Mouse (Mus musculus) limb, embryonic 14.5 days (tissue): ENCODE measurements around the gene Axin1. TPM values are rescaled to one million over a fixed set of nuclear protein-coding genes. Genes with fewer than 3 reads are reported as not detected.

Experiments
- ATAC-seq: fragments of 200-750 bp; cut with Nextera tagmentation; 2 replicates; pipeline ENCODE4 v1.8.0; 2017; ENCODE audit warnings: low read depth, moderate number of reproducible peaks, moderate TSS enrichment; ENCODE audit not compliant: low FRiP score
- DNase-seq: peaks from one replicate; pipeline ENCODE4 v3.0.0-alpha.2; 2015; ENCODE audit warnings: low spot score
- H3K27ac ChIP-seq: fragments of 300-500 bp; sonication (generic); replicated peaks from 2 replicates; pipeline ENCODE4 v1.5.1; 2014; ENCODE audit warnings: low read depth, mild to moderate bottlenecking, low read length, moderate library complexity, mixed read lengths
- H3K27me3 ChIP-seq: fragments of 300-500 bp; sonication (generic); 2 replicates; pipeline ENCODE4 v1.6.1; 2014; ENCODE audit warnings: low read length, mixed read lengths; ENCODE audit not compliant: control insufficient read depth, insufficient read depth
- H3K36me3 ChIP-seq: fragments of 300-500 bp; sonication (generic); 2 replicates; pipeline ENCODE4 v1.6.1; 2014; ENCODE audit warnings: mild to moderate bottlenecking, low read length, moderate library complexity, mixed read lengths; ENCODE audit not compliant: control insufficient read depth, insufficient read depth
- H3K4me1 ChIP-seq: fragments of 300-500 bp; sonication (generic); 2 replicates; pipeline ENCODE4 v1.6.1; 2014; ENCODE audit warnings: antibody characterized with exemption, low read length, mixed read lengths; ENCODE audit not compliant: control insufficient read depth, insufficient read depth
- H3K4me2 ChIP-seq: fragments of 300-500 bp; sonication (generic); replicated peaks from 2 replicates; pipeline ENCODE4 v1.6.1; 2014; ENCODE audit warnings: low read depth, mild to moderate bottlenecking, low read length, moderate library complexity; ENCODE audit not compliant: severe bottlenecking
- H3K4me3 ChIP-seq: fragments of 300-500 bp; sonication (generic); replicated peaks from 2 replicates; pipeline ENCODE4 v1.5.1; 2014; ENCODE audit warnings: low read length
- H3K9ac ChIP-seq: fragments of 300-500 bp; sonication (generic); 2 replicates; pipeline ENCODE4 v1.6.1; 2014; ENCODE audit warnings: mild to moderate bottlenecking, low read depth, low read length, moderate library complexity; ENCODE audit not compliant: severe bottlenecking
- H3K9me3 ChIP-seq: fragments of 300-500 bp; sonication (generic); 2 replicates; pipeline ENCODE4 v1.6.1; 2016; ENCODE audit warnings: low read length; ENCODE audit not compliant: control insufficient read depth
- POLR2A ChIP-seq: fragments of 200-500 bp; IDR thresholded peaks from 2 replicates; pipeline ENCODE4 v1.8.0; 2012; ENCODE audit warnings: inconsistent platforms, mild to moderate bottlenecking, moderate library complexity, borderline replicate concordance; ENCODE audit not compliant: insufficient read depth, insufficient read length; ENCODE audit errors: extremely low read depth
- WGBS: fragments of 180-500 bp; shearing (Covaris S2); extraction: QIAGEN DNeasy Blood & Tissue Kit; methylation state at CpG from one replicate; pipeline ENCODE4 v1.1.7; 2014; 5-methylcytosine and 5-hydroxymethylcytosine counted together
- polyA plus RNA-seq, 2 experiments: library from polyadenylated mRNA; depleted of rRNA in 1 of 2; stranded (reverse) in 1 of 2; unstranded in 1 of 2; fragments of >200 nt; fragmentation: Nextera tagmentation in 1 of 2; extraction: Ambion mirVana in 1 of 2; gene quantifications; 2 replicates each; pipeline versions ENCODE4 v1.2.1 to v1.2.3; 2012 to 2014

The Axin1 gene
- polyA plus RNA-seq, 2 experiments: 22.3 to 36.1 TPM

DNA sequence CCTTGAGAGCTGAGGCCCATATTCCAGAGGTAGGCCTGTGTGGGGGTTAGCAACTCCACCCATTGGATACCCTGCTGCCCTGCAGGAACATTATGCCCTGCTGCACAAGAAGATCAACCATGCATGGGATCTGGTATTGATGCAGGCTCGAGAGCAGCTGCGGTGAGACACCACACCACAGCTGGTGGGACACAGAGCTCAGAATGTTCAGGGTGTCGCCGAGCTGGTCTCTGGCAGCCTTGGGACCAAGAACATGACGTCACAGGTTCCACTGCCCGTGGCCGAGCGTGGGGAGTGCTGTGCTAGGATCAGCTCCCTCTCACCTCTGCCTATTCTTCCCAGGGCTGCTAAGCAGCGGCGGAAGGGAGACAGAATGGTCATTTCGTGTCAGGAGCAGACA, 66.3 kb downstream of the Axin1 start:
- Histone ChIP-seq H3K4me2 (no peak overlapping the region), H3K9me3 (no peaks in the 10 kb centered on the region), H3K36me3 (no peaks in the 10 kb centered on the region), H3K4me1 (peaks cover 17% of the 10 kb centered on the region), H3K4me3 (no peak overlapping the region), H3K27ac (no peak overlapping the region), H3K27me3 (peaks cover 34% of the 10 kb centered on the region), H3K9ac (no peak overlapping the region)
- ATAC-seq: no peak
- WGBS: 31% methylated on average over 11 of the region's 11 CpGs
- DNase-seq: no peak
- no peak for TF ChIP-seq POLR2A

- no peaks in the 10 kb centered on the region for H3K9me3 ChIP-seq
- H3K27ac ChIP-seq: no peak overlapping the region
- H3K36me3 ChIP-seq: no peaks in the 10 kb centered on the region
- TF ChIP-seq POLR2A: no peak
- H3K4me2 ChIP-seq: no peak overlapping the region
- 42% methylated on average over 1 of the region's 1 CpGs for WGBS
- peaks cover 14% of the 10 kb centered on the region; the same call in 1 of the 2 replicates for H3K4me1 ChIP-seq
- DNase-seq (no peak), ATAC-seq (no peak)
- no peak overlapping the region for H3K9ac ChIP-seq
- H3K4me3 ChIP-seq: no peak overlapping the region
- H3K27me3 ChIP-seq: peaks cover 19% of the 10 kb centered on the region
Measured at GRCm38 (mm10) chr17:26206392-26206791, 67.9 kb downstream of the Axin1 start.

- H3K4me1 ChIP-seq: peaks cover 13% of the 10 kb centered on the region; the same call in 1 of the 2 replicates
- H3K9ac ChIP-seq: no peak within 1 kb of the TSS
- no peaks in the 10 kb centered on the region for H3K36me3 ChIP-seq
- no peak within 1 kb of the TSS for H3K27ac ChIP-seq
- H3K4me2 ChIP-seq: no peak within 1 kb of the TSS
- no peak within 1 kb of the TSS for H3K4me3 ChIP-seq
- peaks cover 6% of the 10 kb centered on the region; the same call in 1 of the 2 replicates for H3K27me3 ChIP-seq
- no peaks in the 10 kb centered on the region for H3K9me3 ChIP-seq
- TF ChIP-seq POLR2A: no peak
- WGBS: 89% methylated on average over 12 of the region's 12 CpGs
- DNase-seq (no peak), ATAC-seq (no peak)
Measured at GRCm38 (mm10) chr17:26207686-26208085, 69.2 kb downstream of the Axin1 start, which contains the start of gene Arhgdig. Gene Arhgdig, minus strand, starts transcription at chr17:26207786.

GRCm38 (mm10) chr17:26212241-26212640, 73.8 kb downstream of the Axin1 start:
- H3K4me1 ChIP-seq: no peaks in the 10 kb centered on the region
- WGBS: 71% methylated on average over 7 of the region's 7 CpGs
- no peak overlapping the region for H3K4me3 ChIP-seq
- no peak overlapping the region for H3K27ac ChIP-seq
- H3K9me3 ChIP-seq: no peaks in the 10 kb centered on the region
- no peak for DNase-seq
- H3K36me3 ChIP-seq: peaks cover 30% of the 10 kb centered on the region
- no peak overlapping the region for H3K4me2 ChIP-seq
- no peak overlapping the region for H3K9ac ChIP-seq
- no peak for TF ChIP-seq POLR2A
- H3K27me3 ChIP-seq: no peaks in the 10 kb centered on the region
- ATAC-seq: no peak

- ATAC-seq: no peak
- H3K9me3 ChIP-seq: no peaks in the 10 kb centered on the region
- no peak overlapping the region for H3K27ac ChIP-seq
- no peak for TF ChIP-seq POLR2A
- H3K4me3 ChIP-seq: no peak overlapping the region
- DNase-seq: no peak
- no peaks in the 10 kb centered on the region for H3K4me1 ChIP-seq
- 91% methylated on average over 11 of the region's 11 CpGs for WGBS
- H3K27me3 ChIP-seq: no peaks in the 10 kb centered on the region
- H3K4me2 ChIP-seq: no peak overlapping the region
- peaks cover 30% of the 10 kb centered on the region for H3K36me3 ChIP-seq
- H3K9ac ChIP-seq: no peak overlapping the region
Measured at GRCm38 (mm10) chr17:26212681-26213080, 74.2 kb downstream of the Axin1 start.

GRCm38 (mm10) chr17:26221508-26221907, 83.0 kb downstream of the Axin1 start:
- H3K27me3 ChIP-seq: no peaks in the 10 kb centered on the region
- no peak for ATAC-seq
- 65% methylated on average over 2 of the region's 2 CpGs for WGBS
- no peak for TF ChIP-seq POLR2A
- H3K4me1 ChIP-seq: no peaks in the 10 kb centered on the region
- H3K27ac ChIP-seq: no peak overlapping the region
- H3K9ac ChIP-seq: no peak overlapping the region
- DNase-seq: no peak
- no peaks in the 10 kb centered on the region for H3K9me3 ChIP-seq
- no peak overlapping the region for H3K4me3 ChIP-seq
- H3K36me3 ChIP-seq: peaks cover 10% of the 10 kb centered on the region; the same call in 1 of the 2 replicates
- H3K4me2 ChIP-seq: no peak overlapping the region
